In the genomic region with DNA sequence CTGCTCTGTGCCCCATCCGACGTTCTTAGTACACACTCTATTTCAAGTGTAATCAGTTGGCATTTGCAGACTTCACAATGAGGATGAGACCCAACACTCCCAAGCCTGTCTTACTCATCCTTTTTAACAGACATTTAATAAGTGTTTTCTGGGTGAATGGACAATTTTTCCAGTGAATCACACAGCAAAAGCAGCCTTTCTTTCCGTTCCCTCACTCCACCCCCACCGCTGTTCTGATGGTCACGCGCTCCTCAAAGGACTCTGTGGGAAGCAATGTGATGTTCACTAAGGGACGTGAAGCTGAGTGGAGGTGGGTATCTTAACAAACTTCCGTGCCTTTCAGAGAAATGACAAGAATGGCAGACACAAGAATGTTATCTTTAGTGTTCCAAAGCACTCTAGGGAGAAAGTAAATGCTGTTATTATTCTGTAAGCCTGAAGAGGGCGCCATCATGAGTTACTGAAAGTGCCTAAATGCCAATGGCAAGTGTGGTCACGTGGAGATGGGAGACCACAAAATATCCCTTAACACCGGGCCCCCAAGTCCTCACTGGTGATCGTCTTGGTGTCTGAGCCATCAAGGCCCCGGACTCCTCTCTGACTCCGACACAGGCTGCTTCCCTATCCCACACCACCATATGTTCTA, we compare ENCODE assay signal across 22 mouse cellular contexts. TPM values are rescaled to one million over a fixed set of nuclear protein-coding genes. Genes with fewer than 3 reads are reported as not detected.
A peak's percentile ranks its signal among the peaks of the same experiment; 100 is the strongest.
DNase-seq lines count a peak whose midpoint lies in the region; ATAC-seq and TF ChIP-seq lines count a peak whose summit lies in the region.
"Had no signal": no experiment of that assay in that cellular context is flagged by ENCODE, and none has a peak within 500 bp of the region (broad histone marks: within the 10 kb centered on the region; RNA-seq: fewer than 3 reads in every experiment).

No protein-coding gene starts in this region.

- no peak for DNase-seq in hindbrain, postnatal 0 days (ENCODE audit: low spot score)
- no peak for DNase-seq in hindbrain, embryonic 11.5 days (ENCODE audit: low spot score)
- DNase-seq in right cerebral cortex, postnatal 25 days, result peak; percentile 8
- no peak for DNase-seq in right cerebral cortex, postnatal 10 days (ENCODE audit: low spot score in 2 of 2)
- peak; percentile 42 for DNase-seq in brain, adult 2 months (ENCODE audit: low read depth, low spot score)
- DNase-seq in retina, embryonic 14.5 days (ENCODE audit: low spot score), result peak; percentile 70
- no peak for DNase-seq in layer of hippocampus, adult 8-10 months (ENCODE audit: low spot score in 2 of 2)
- no peak for DNase-seq in thymus, postnatal 0 days (ENCODE audit: low spot score)
- DNase-seq: adrenal gland, adult 8-10 months; cerebellum, adult 8-10 months; heart, adult 11 months; kidney, adult 11 months; kidney, postnatal 25 days; liver, embryonic 13.5 days; lung, postnatal 10 days; spleen, adult 18-20 months; thymus, postnatal 4 days had no signal

- no peak for ATAC-seq in hindbrain, postnatal 0 days
- ATAC-seq in hindbrain, embryonic 11.5 days (ENCODE audit: low FRiP score), result no peak
- ATAC-seq: midbrain, embryonic 13.5 days had no signal

- TF ChIP-seq CTCF in hindbrain, postnatal 0 days (IDR thresholded peaks at IDR 0.05; ENCODE audit: low read depth), result peak; percentile 25; the same call in 1 of the 2 replicates

- H3K4me1 ChIP-seq in hindbrain, postnatal 0 days (ENCODE audit: insufficient read depth, low read length), result no peaks in the 10 kb centered on the region
- no peaks in the 10 kb centered on the region for H3K4me1 ChIP-seq in hindbrain, embryonic 11.5 days (replicated peaks; ENCODE audit: control insufficient read depth, insufficient read depth, low read length)
- H3K4me1 ChIP-seq: heart, embryonic 15.5 days; hindbrain, embryonic 13.5 days; limb, embryonic 10.5 days; liver, embryonic 13.5 days; stomach, embryonic 15.5 days had no signal

- no peaks in the 10 kb centered on the region for H3K27me3 ChIP-seq in hindbrain, postnatal 0 days (ENCODE audit: insufficient read depth, low read length)
- no peaks in the 10 kb centered on the region for H3K27me3 ChIP-seq in hindbrain, embryonic 11.5 days (ENCODE audit: control insufficient read depth, insufficient read depth, low read length)
- H3K27me3 ChIP-seq: heart, embryonic 15.5 days; hindbrain, embryonic 13.5 days; liver, embryonic 13.5 days; midbrain, embryonic 13.5 days; stomach, embryonic 15.5 days had no signal

- no peak overlapping the region for H3K4me3 ChIP-seq in hindbrain, postnatal 0 days (ENCODE audit: low read length)
- H3K4me3 ChIP-seq in hindbrain, embryonic 11.5 days (ENCODE audit: low read depth, low read length), result no peak overlapping the region
- H3K4me3 ChIP-seq: heart, embryonic 15.5 days; hindbrain, embryonic 13.5 days; limb, embryonic 10.5 days; liver, embryonic 13.5 days; midbrain, embryonic 13.5 days; stomach, embryonic 15.5 days had no signal

- no peak overlapping the region for H3K4me2 ChIP-seq in hindbrain, postnatal 0 days (ENCODE audit: low read depth, low read length)
- H3K4me2 ChIP-seq in hindbrain, embryonic 11.5 days (replicated peaks; ENCODE audit: low read depth, low read length), result no peak overlapping the region
- H3K4me2 ChIP-seq: heart, embryonic 15.5 days; hindbrain, embryonic 13.5 days; liver, embryonic 13.5 days; midbrain, embryonic 13.5 days; stomach, embryonic 15.5 days had no signal

- H3K27ac ChIP-seq in hindbrain, postnatal 0 days, result no peak overlapping the region
- no peak overlapping the region for H3K27ac ChIP-seq in hindbrain, embryonic 11.5 days (ENCODE audit: low read depth, low read length)
- H3K27ac ChIP-seq: heart, embryonic 15.5 days; hindbrain, embryonic 13.5 days; limb, embryonic 10.5 days; liver, embryonic 13.5 days; midbrain, embryonic 13.5 days; stomach, embryonic 15.5 days had no signal

- no peak overlapping the region for H3K9ac ChIP-seq in hindbrain, postnatal 0 days (replicated peaks; ENCODE audit: low read length)
- no peak overlapping the region for H3K9ac ChIP-seq in hindbrain, embryonic 11.5 days (ENCODE audit: low read depth, low read length)
- H3K9ac ChIP-seq: heart, embryonic 15.5 days; hindbrain, embryonic 13.5 days; liver, embryonic 13.5 days; midbrain, embryonic 13.5 days; stomach, embryonic 15.5 days had no signal

- no peaks in the 10 kb centered on the region for H3K9me3 ChIP-seq in hindbrain, postnatal 0 days (ENCODE audit: low read length)
- H3K9me3 ChIP-seq in hindbrain, embryonic 11.5 days (ENCODE audit: control insufficient read depth, low read length), result no peaks in the 10 kb centered on the region
- H3K9me3 ChIP-seq: heart, embryonic 15.5 days; hindbrain, embryonic 13.5 days; limb, embryonic 10.5 days; liver, embryonic 13.5 days; midbrain, embryonic 13.5 days; stomach, embryonic 15.5 days had no signal

- WGBS in hindbrain, postnatal 0 days, result 56% methylated on average over 14 of the region's 14 CpGs
- 61% methylated on average over 14 of the region's 14 CpGs for WGBS in hindbrain, embryonic 11.5 days

- H3K36me3 ChIP-seq in hindbrain, postnatal 0 days (ENCODE audit: insufficient read depth, low read length), result no peaks in the 10 kb centered on the region
- no peaks in the 10 kb centered on the region for H3K36me3 ChIP-seq in hindbrain, embryonic 11.5 days (ENCODE audit: control insufficient read depth, insufficient read depth, low read length)
- H3K36me3 ChIP-seq: heart, embryonic 15.5 days; hindbrain, embryonic 13.5 days; limb, embryonic 10.5 days; liver, embryonic 13.5 days; midbrain, embryonic 13.5 days; stomach, embryonic 15.5 days had no signal

RNA-seq across cellular contexts. Expression of gene Nudt7, which starts 32.7 kb away (rescaled TPM):
- 2.2 and 3.3 TPM in 2 replicates for total RNA-seq in hindbrain, postnatal 0 days (2014; rRNA removed)
- 7.4 and 7.7 TPM in 2 replicates for polyA plus RNA-seq in hindbrain, postnatal 0 days (2015; fragmentation: Nextera tagmentation; extraction: Ambion mirVana)
- polyA plus RNA-seq in hindbrain, embryonic 11.5 days (2014; fragmentation: Nextera tagmentation; extraction: Ambion mirVana), result 9.1 and 12.1 TPM in 2 replicates
- 1 to 10 TPM; 4.3 to 6.9 (median 5.1) TPM for total RNA-seq in layer of hippocampus, adult 8-10 months (2022)
- polyA plus RNA-seq in thymus, postnatal 0 days (2015; fragmentation: Nextera tagmentation; extraction: Ambion mirVana), result 16.1 and 18.0 TPM in 2 replicates

Comparison
In these comparisons a context has a peak if more than half of its experiments do, and no peak if none do; other contexts are left out.
1. DNase-seq: peak in right cerebral cortex, postnatal 25 days (single experiment), brain, adult 2 months (single experiment) and retina, embryonic 14.5 days (single experiment); none in hindbrain, postnatal 0 days (single experiment), hindbrain, embryonic 11.5 days (single experiment), right cerebral cortex, postnatal 10 days (0 of 2), layer of hippocampus, adult 8-10 months (0 of 2) and thymus, postnatal 0 days (single experiment).